Mouse (Mus musculus) heart, embryonic 14.5 days (tissue): ENCODE measurements around the gene Adamtsl2. TPM values are rescaled to one million over a fixed set of nuclear protein-coding genes. Genes with fewer than 3 reads are reported as not detected.

ENCODE experiments used
- ATAC-seq: fragments of 200-750 bp; cut with Nextera tagmentation; 2 replicates; pipeline ENCODE4 v1.8.0; 2017; ENCODE audit warnings: low read depth, moderate TSS enrichment; ENCODE audit not compliant: insufficient number of reproducible peaks, insufficient read depth, low FRiP score
- H3K27ac ChIP-seq, 2 experiments: fragments of 200-500 bp in 1 of 2; fragments of 300-500 bp in 1 of 2; sonication (generic) in 1 of 2; replicated peaks in 1 of 2; 2 replicates each; pipeline ENCODE4 v1.5.1; 2012 to 2014; ENCODE audit warnings: low read depth in 2 of 2, low read length in 2 of 2, control low read depth in 1 of 2, mild to moderate bottlenecking in 1 of 2, mixed read lengths in 1 of 2; ENCODE audit not compliant: control insufficient read depth in 1 of 2, insufficient read depth in 1 of 2
- H3K27me3 ChIP-seq: fragments of 300-500 bp; sonication (generic); 2 replicates; pipeline ENCODE4 v1.6.1; 2014; ENCODE audit warnings: mild to moderate bottlenecking, low read length, control low read depth; ENCODE audit not compliant: control insufficient read depth, insufficient read depth
- H3K36me3 ChIP-seq: fragments of 300-500 bp; sonication (generic); 2 replicates; pipeline ENCODE4 v1.6.1; 2014; ENCODE audit warnings: mild to moderate bottlenecking, control low read depth, low read length, mixed read lengths; ENCODE audit not compliant: control insufficient read depth, insufficient read depth
- H3K4me1 ChIP-seq, 2 experiments: fragments of 200-500 bp in 1 of 2; fragments of 300-500 bp in 1 of 2; sonication (generic) in 1 of 2; 2 replicates each; pipeline ENCODE4 v1.6.1; 2012 to 2014; ENCODE audit warnings: low read length in 2 of 2, control low read depth in 1 of 2, mixed read lengths in 1 of 2; ENCODE audit not compliant: control insufficient read depth in 2 of 2, insufficient read depth in 2 of 2
- H3K4me2 ChIP-seq: fragments of 300-500 bp; sonication (generic); 2 replicates; pipeline ENCODE4 v1.6.1; 2014; ENCODE audit warnings: mild to moderate bottlenecking, low read length
- H3K4me3 ChIP-seq, 2 experiments: fragments of 200-500 bp in 1 of 2; fragments of 300-500 bp in 1 of 2; sonication (generic) in 1 of 2; 2 replicates each; pipeline ENCODE4 v1.5.1; 2012 to 2014; ENCODE audit warnings: low read length in 2 of 2, mild to moderate bottlenecking in 2 of 2, control low read depth in 1 of 2, low read depth in 1 of 2, moderate library complexity in 1 of 2; ENCODE audit not compliant: control insufficient read depth in 1 of 2, insufficient read depth in 1 of 2
- H3K9ac ChIP-seq: fragments of 300-500 bp; sonication (generic); 2 replicates; pipeline ENCODE4 v1.6.1; 2014; ENCODE audit warnings: mild to moderate bottlenecking, low read length
- H3K9me3 ChIP-seq: fragments of 300-500 bp; sonication (generic); 2 replicates; pipeline ENCODE4 v1.6.1; 2016; ENCODE audit warnings: low read length, control low read depth; ENCODE audit not compliant: control insufficient read depth
- WGBS: fragments of 180-500 bp; shearing (Covaris S2); extraction: QIAGEN DNeasy Blood & Tissue Kit; methylation state at CpG from one replicate; pipeline ENCODE4 v1.1.7; 2014; 5-methylcytosine and 5-hydroxymethylcytosine counted together
- polyA plus RNA-seq: library from polyadenylated mRNA; unstranded; fragments of >200 nt; fragmentation: Nextera tagmentation; extraction: Ambion mirVana; gene quantifications from 2 replicates; pipeline ENCODE4 v1.2.1, GENCODE M21; 2014

The Adamtsl2 gene
- polyA plus RNA-seq, 1 experiment from 2014 or later, result 15.0 TPM

DNA sequence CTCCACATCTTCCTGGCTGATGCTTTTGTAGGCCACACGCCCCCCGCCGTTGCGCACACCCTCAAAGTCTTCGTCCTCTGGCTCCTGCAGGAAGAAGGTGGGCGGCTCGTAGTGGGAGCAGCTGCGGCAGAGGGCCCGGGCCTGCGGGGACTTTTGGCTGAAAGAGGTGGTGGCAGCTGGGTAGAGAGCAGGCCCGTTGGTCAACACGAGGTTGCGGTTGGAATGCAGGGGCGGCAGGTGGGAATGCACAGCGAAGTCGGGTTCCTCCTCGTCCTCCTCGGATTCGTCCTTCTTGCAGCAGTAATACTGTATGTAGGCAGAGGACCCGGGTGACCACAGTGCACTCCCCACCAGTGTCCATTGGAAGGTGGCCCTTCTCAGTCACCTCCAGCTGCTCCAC, 33.4 kb downstream of the Adamtsl2 start:
- ATAC-seq, result no peak
- WGBS, result 77% methylated on average over 20 of the region's 20 CpGs
- no peak overlapping the region for H3K9ac ChIP-seq

GRCm38 (mm10) chr2:27114169-27114568, 35.0 kb downstream of the Adamtsl2 start:
- Histone ChIP-seq H3K4me2 (no peak overlapping the region), H3K9me3 (no peaks in the 10 kb centered on the region), H3K4me3 (no peak overlapping the region), H3K36me3 (no peaks in the 10 kb centered on the region), H3K27me3 (no peaks in the 10 kb centered on the region), H3K27ac (no peak overlapping the region), H3K9ac (no peak overlapping the region), H3K4me1 (peaks cover 11 to 12% of the 10 kb centered on the region in 2 experiments)
- 87% methylated on average over 10 of the region's 10 CpGs for WGBS
- ATAC-seq, result no peak

More for the DNA sequence above, 33.4 kb downstream of the Adamtsl2 start:
- H3K4me1 ChIP-seq, result no peaks in the 10 kb centered on the region
- no peaks in the 10 kb centered on the region; the same call in 1 of the 2 replicates for H3K27me3 ChIP-seq
- no peak overlapping the region for H3K4me3 ChIP-seq
- no peaks in the 10 kb centered on the region for H3K9me3 ChIP-seq
- H3K36me3 ChIP-seq, result no peaks in the 10 kb centered on the region
- H3K4me2 ChIP-seq, result no peak overlapping the region
- no peak overlapping the region for H3K27ac ChIP-seq

GRCm38 (mm10) chr2:27118452-27118851, 39.3 kb downstream of the Adamtsl2 start:
- peak overlapping the region; percentile 7; the same call in 1 of the 2 replicates for H3K4me2 ChIP-seq
- no peaks in the 10 kb centered on the region for H3K36me3 ChIP-seq
- ATAC-seq, result no peak
- no peak overlapping the region for H3K4me3 ChIP-seq
- 0 out of 2 replicates have a peak overlapping the region, but pooled peaks have one; percentile 13 for H3K9ac ChIP-seq
- peak overlapping the region in 1 of 2 experiments; percentile 19; a peak in 3 of 4 replicates for H3K27ac ChIP-seq
- H3K4me1 ChIP-seq, result peaks cover 37 to 43% of the 10 kb centered on the region in 2 experiments
- 26% methylated on average over 4 of the region's 4 CpGs for WGBS
- no peaks in the 10 kb centered on the region for H3K9me3 ChIP-seq
- no peaks in the 10 kb centered on the region for H3K27me3 ChIP-seq

- Histone ChIP-seq H3K4me3 (no peak overlapping the region), H3K27me3 (no peaks in the 10 kb centered on the region), H3K4me2 (no peak overlapping the region), H3K36me3 (no peaks in the 10 kb centered on the region), H3K4me1 (peaks cover 37 to 43% of the 10 kb centered on the region in 2 experiments), H3K9ac (peak overlapping the region; percentile 13; the same call in 1 of the 2 replicates), H3K9me3 (no peaks in the 10 kb centered on the region), H3K27ac (peak overlapping the region; percentile 56 to 65)
- no peak for ATAC-seq
- WGBS, result 85% methylated on average over 2 of the region's 2 CpGs
Observed at GRCm38 (mm10) chr2:27119766-27120165, 40.6 kb downstream of the Adamtsl2 start.

DNA sequence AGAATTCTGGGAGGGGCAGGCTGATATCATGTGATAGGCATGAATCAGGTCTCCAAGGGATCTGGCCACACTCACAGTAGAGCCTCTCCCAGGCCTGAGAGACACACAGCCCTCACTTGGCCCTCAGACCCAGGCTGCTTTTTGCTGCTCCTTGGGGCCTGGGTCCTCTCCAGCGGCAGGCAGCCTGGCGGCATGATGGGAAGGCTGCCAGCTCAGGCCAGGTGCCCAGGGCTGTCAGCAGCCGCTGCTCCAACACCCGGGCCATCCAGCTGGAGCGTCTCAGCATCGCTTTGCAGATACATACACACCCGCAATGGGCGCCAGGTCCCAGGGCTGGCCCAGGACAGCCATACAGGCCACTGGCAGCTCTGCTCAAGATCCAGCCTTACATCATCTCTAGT, 41.1 kb downstream of the Adamtsl2 start:
- Histone ChIP-seq H3K27ac (peak overlapping the region; percentile 56 to 65), H3K27me3 (no peaks in the 10 kb centered on the region), H3K36me3 (no peaks in the 10 kb centered on the region), H3K4me3 (no peak overlapping the region), H3K4me1 (peaks cover 37 to 43% of the 10 kb centered on the region in 2 experiments), H3K9ac (peak overlapping the region; percentile 13; the same call in 1 of the 2 replicates), H3K4me2 (no peak overlapping the region), H3K9me3 (no peaks in the 10 kb centered on the region)
- ATAC-seq, result peak; percentile 60
- WGBS, result 31% methylated on average over 8 of the region's 8 CpGs

- no peak overlapping the region for H3K27ac ChIP-seq
- 48% methylated on average over 9 of the region's 9 CpGs for WGBS
- peaks cover 37 to 51% of the 10 kb centered on the region in 2 experiments for H3K4me1 ChIP-seq
- H3K4me2 ChIP-seq, result no peak overlapping the region
- no peak overlapping the region for H3K4me3 ChIP-seq
- no peak for ATAC-seq
- H3K36me3 ChIP-seq, result no peaks in the 10 kb centered on the region
- H3K9ac ChIP-seq, result peak overlapping the region; percentile 30; the same call in 1 of the 2 replicates
- H3K9me3 ChIP-seq, result no peaks in the 10 kb centered on the region
- H3K27me3 ChIP-seq, result no peaks in the 10 kb centered on the region
Observed at GRCm38 (mm10) chr2:27121626-27122355, 42.6 kb downstream of the Adamtsl2 start.

DNA sequence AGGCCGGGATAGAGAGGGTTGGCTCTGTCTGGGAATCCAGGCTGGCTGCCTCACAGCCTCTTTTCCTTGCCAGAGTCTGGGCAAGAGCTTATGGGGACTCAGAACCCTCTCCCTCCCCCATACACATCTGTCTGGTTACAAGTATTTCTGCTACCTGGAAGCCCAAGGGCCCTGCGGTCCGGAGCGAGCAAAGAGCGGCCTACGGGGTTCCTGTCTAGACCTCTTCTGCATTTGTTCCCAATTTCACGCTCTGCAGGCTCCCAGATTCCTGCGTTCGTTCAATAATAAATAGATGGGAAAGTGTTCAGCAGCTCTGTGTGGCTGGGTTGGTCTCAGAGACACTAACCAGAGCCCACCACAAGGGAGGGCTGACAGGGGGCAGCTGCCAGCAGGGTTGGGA, 43.4 kb downstream of the Adamtsl2 start:
- Histone ChIP-seq H3K9me3 (no peaks in the 10 kb centered on the region), H3K27me3 (no peaks in the 10 kb centered on the region), H3K27ac (no peak overlapping the region), H3K4me1 (peaks cover 37 to 51% of the 10 kb centered on the region in 2 experiments), H3K4me3 (no peak overlapping the region), H3K9ac (0 out of 2 replicates have a peak overlapping the region, but pooled peaks have one; percentile 30), H3K36me3 (no peaks in the 10 kb centered on the region), H3K4me2 (no peak overlapping the region)
- WGBS, result 67% methylated on average over 9 of the region's 9 CpGs
- no peak for ATAC-seq
